Mouse (Mus musculus) lung, adult 2 months (tissue): ENCODE results near the gene Sh2d5. TPM values are rescaled to one million over a fixed set of nuclear protein-coding genes. Genes with fewer than 3 reads are reported as not detected.

Source experiments
- DNase-seq: peaks from one replicate; pipeline ENCODE4 v3.0.0; 2022
- H3K4me1 ChIP-seq: fragments of 200-500 bp; 2 replicates; pipeline ENCODE4 v1.6.1; 2011; ENCODE audit warnings: low read length; ENCODE audit not compliant: control insufficient read depth, insufficient read depth
- H3K4me3 ChIP-seq: fragments of 200-500 bp; replicated peaks from 2 replicates; pipeline ENCODE3; 2011; ENCODE audit warnings: low read depth, mild to moderate bottlenecking, control low read depth, low read length; ENCODE audit errors: extremely low read depth
- CTCF ChIP-seq: fragments of 200-500 bp; IDR thresholded peaks from 2 replicates; pipeline ENCODE4 v1.5.1; 2011; ENCODE audit warnings: mild to moderate bottlenecking, low read length, control low read depth; ENCODE audit not compliant: insufficient read depth
- POLR2A ChIP-seq: fragments of 200-500 bp; IDR thresholded peaks from 2 replicates; pipeline ENCODE4 v1.6.1; 2011; ENCODE audit warnings: low read depth, mild to moderate bottlenecking, control low read depth, low read length, borderline replicate concordance; ENCODE audit errors: extremely low read depth
- WGBS: fragments of 180-500 bp; shearing (Covaris S2); methylation state at CpG from one replicate; pipeline ENCODE4 v1.1.7; 2018; 5-methylcytosine and 5-hydroxymethylcytosine counted together
- polyA plus RNA-seq: library from polyadenylated mRNA; depleted of rRNA; stranded (reverse); fragments of >200 nt; gene quantifications from 2 replicates; pipeline ENCODE4 v1.2.3, GENCODE M21; 2012; rRNA removed

The Sh2d5 gene
- 0.22 and 0.28 TPM in 2 replicates for polyA plus RNA-seq

- whole genome bisulfite sequencing: 2% methylated on average over 59 of the region's 74 CpGs
Observed at GRCm38 (mm10) chr4:138250088-138250960, at the start of gene Sh2d5, which contains the start of gene Kif17. Gene Sh2d5 (plus strand): TSS chr4:138250403. Gene Kif17 (plus strand): TSS chr4:138250435.

GRCm38 (mm10) chr4:138200769-138201168, 49.4 kb upstream of the Sh2d5 start:
- no peak for TF ChIP-seq CTCF
- no peak for TF ChIP-seq POLR2A
- no peak for DNase-seq
- 91% methylated on average over 3 of the region's 3 CpGs for WGBS

More at GRCm38 (mm10) chr4:138250088-138250960, at the start of gene Sh2d5, which contains the start of gene Kif17:
- TF ChIP-seq CTCF (no peak), POLR2A (no peak)
- Histone ChIP-seq H3K4me1 (0 out of 2 replicates have a peak, but pooled peaks cover 4% of the 10 kb centered on the region), H3K4me3 (peak within 1 kb of the TSS; percentile 37)
- peak; percentile 60 for DNase-seq

GRCm38 (mm10) chr4:138201696-138202095, 48.5 kb upstream of the Sh2d5 start:
- TF ChIP-seq CTCF: no peak
- TF ChIP-seq POLR2A: no peak
- no peaks in the 10 kb centered on the region for H3K4me1 ChIP-seq
- WGBS: 78% methylated on average over 9 of the region's 9 CpGs
- DNase-seq: no peak
- H3K4me3 ChIP-seq: no peak overlapping the region

More at GRCm38 (mm10) chr4:138200769-138201168, 49.4 kb upstream of the Sh2d5 start:
- H3K4me1 ChIP-seq: no peaks in the 10 kb centered on the region
- no peak overlapping the region for H3K4me3 ChIP-seq

GRCm38 (mm10) chr4:138210116-138210515, 40.1 kb upstream of the Sh2d5 start:
- TF ChIP-seq POLR2A (no peak), CTCF (no peak)
- Histone ChIP-seq H3K4me1 (peaks cover 12% of the 10 kb centered on the region), H3K4me3 (no peak overlapping the region)
- DNase-seq: no peak
- WGBS: 90% methylated on average over 5 of the region's 5 CpGs

GRCm38 (mm10) chr4:138213861-138214260, 36.3 kb upstream of the Sh2d5 start:
- Histone ChIP-seq H3K4me1 (peaks cover 20% of the 10 kb centered on the region), H3K4me3 (no peak overlapping the region)
- TF ChIP-seq POLR2A (no peak), CTCF (no peak)
- 19% methylated on average over 3 of the region's 3 CpGs for WGBS
- no peak for DNase-seq

- Histone ChIP-seq H3K4me3 (peak overlapping the region; percentile 88), H3K4me1 (peaks cover 26% of the 10 kb centered on the region)
- 34% methylated on average over 13 of the region's 13 CpGs for WGBS
- TF ChIP-seq CTCF: no peak
- 0 out of 2 replicates have a peak, but pooled peaks have one; percentile 41 for TF ChIP-seq POLR2A
- peak; percentile 28 for DNase-seq
Observed at GRCm38 (mm10) chr4:138215671-138216199, 34.5 kb upstream of the Sh2d5 start.

- DNase-seq: peak; percentile 78
- TF ChIP-seq POLR2A (peak; percentile 87), CTCF (no peak)
- under 1% methylated on average over 71 of the region's 84 CpGs for WGBS
- Histone ChIP-seq H3K4me1 (peaks cover 26% of the 10 kb centered on the region), H3K4me3 (peak within 1 kb of the TSS; percentile 88)
Observed at GRCm38 (mm10) chr4:138216200-138216890, 33.9 kb upstream of the Sh2d5 start, which contains the start of gene Hp1bp3. Gene Hp1bp3 (plus strand): TSS chr4:138216296.

GRCm38 (mm10) chr4:138216891-138217392, 33.3 kb upstream of the Sh2d5 start:
- whole genome bisulfite sequencing: 1% methylated on average over 67 of the region's 68 CpGs
- Histone ChIP-seq H3K4me3 (peak overlapping the region; percentile 88), H3K4me1 (peaks cover 26% of the 10 kb centered on the region)
- no peak for TF ChIP-seq POLR2A
- no peak for TF ChIP-seq CTCF
- peak; percentile 96 for DNase-seq

- under 1% methylated on average over 36 of the region's 36 CpGs for WGBS
- no peak for TF ChIP-seq CTCF
- no peak for TF ChIP-seq POLR2A
Observed at GRCm38 (mm10) chr4:138217441-138217840, 32.8 kb upstream of the Sh2d5 start.

More at GRCm38 (mm10) chr4:138217441-138217840, 32.8 kb upstream of the Sh2d5 start:
- no peak for DNase-seq
- Histone ChIP-seq H3K4me3 (peak overlapping the region; percentile 86), H3K4me1 (peaks cover 26% of the 10 kb centered on the region)
